Mouse (Mus musculus): ENCODE data around the gene Btbd35f27. TPM values are rescaled to one million over a fixed set of nuclear protein-coding genes. Genes with fewer than 3 reads are reported as not detected.

Gene Btbd35f27
- not detected in 2 replicates for polyA plus RNA-seq (2012; rRNA removed)

GRCm38 (mm10) chrX:4951835-4952234, at the start of gene Btbd35f27:
Btbd35f27 (plus strand) TSS chrX:4952135.

Other genes starting within 250 kb of the Btbd35f27 start
- not detected in 2 replicates for gene Btbd35f4, start 151.6 kb upstream of the Btbd35f27 start, polyA plus RNA-seq (2012; rRNA removed)

Data from central nervous system, embryonic 11.5 days (tissue).